In the genomic region with DNA sequence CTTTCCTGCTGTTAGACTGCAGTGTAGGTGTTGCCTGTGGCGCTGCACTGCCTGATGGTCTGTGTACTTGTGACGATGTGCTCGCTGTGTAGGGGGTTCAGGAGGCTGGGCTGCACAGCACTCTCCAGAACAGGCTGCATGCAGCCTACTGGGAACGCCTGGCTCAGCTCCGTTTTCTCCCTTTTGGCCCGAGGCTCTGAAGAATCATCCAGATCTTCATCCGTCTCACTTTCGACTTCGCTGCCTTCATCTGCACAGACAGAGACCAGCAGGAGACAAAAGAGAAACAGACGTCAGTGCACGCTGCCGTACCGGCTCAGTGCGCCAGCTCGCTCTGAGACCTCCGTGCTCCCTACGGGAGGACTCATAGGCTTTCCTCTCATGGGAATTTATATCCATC, we compare ENCODE assay signal across 15 mouse cellular contexts.
DNase-seq lines count a peak whose midpoint lies in the region; ATAC-seq and TF ChIP-seq lines count a peak whose summit lies in the region.
"Had no signal": no experiment of that assay in that cellular context is flagged by ENCODE, and none has a peak within 500 bp of the region (broad histone marks: within the 10 kb centered on the region; RNA-seq: fewer than 3 reads in every experiment).

No protein-coding gene starts in this region.

- no peak for DNase-seq in hindbrain, embryonic 11.5 days (ENCODE audit: low spot score)
- peak; percentile 9 for DNase-seq in ZHBTc4 (ENCODE audit: low read depth, low spot score)
- DNase-seq in c-Kit-positive CD71-positive TER-119-positive erythroid progenitor cells, embryonic 14.5 days (ENCODE audit: low spot score), result no peak
- no peak for DNase-seq in adipocyte (ENCODE audit: low spot score)
- DNase-seq in kidney, postnatal 36 days, result no peak
- DNase-seq: adrenal gland, adult 2 months; gastrocnemius, postnatal 14 days; kidney, postnatal 10 days had no signal

- H3K4me1 ChIP-seq in hindbrain, embryonic 12.5 days, result no peaks in the 10 kb centered on the region
- H3K4me1 ChIP-seq in hindbrain, embryonic 11.5 days (replicated peaks; ENCODE audit: control insufficient read depth, insufficient read depth, low read length), result no peaks in the 10 kb centered on the region
- H3K4me1 ChIP-seq in cortical plate, adult 2 months (ENCODE audit: control insufficient read depth, insufficient read depth, low read length), result no peaks in the 10 kb centered on the region
- no peaks in the 10 kb centered on the region for H3K4me1 ChIP-seq in midbrain, embryonic 15.5 days
- H3K4me1 ChIP-seq: heart, embryonic 15.5 days; limb, embryonic 15.5 days; midbrain, embryonic 12.5 days had no signal

- peak; percentile 41; the same call in 1 of the 2 replicates for TF ChIP-seq POLR2A in cortical plate, adult 2 months (IDR thresholded peaks at IDR 0.05; ENCODE audit: extremely low read depth, insufficient read depth, low read length)

- no peak overlapping the region for H3K9ac ChIP-seq in hindbrain, embryonic 12.5 days
- no peak overlapping the region for H3K9ac ChIP-seq in hindbrain, embryonic 11.5 days (ENCODE audit: low read depth, low read length)
- H3K9ac ChIP-seq in midbrain, embryonic 15.5 days, result no peak overlapping the region
- H3K9ac ChIP-seq: heart, embryonic 15.5 days; limb, embryonic 15.5 days; midbrain, embryonic 12.5 days had no signal

- peak overlapping the region; percentile 40; the same call in 1 of the 2 replicates for H3K27ac ChIP-seq in hindbrain, embryonic 12.5 days
- no peak overlapping the region for H3K27ac ChIP-seq in hindbrain, embryonic 11.5 days (ENCODE audit: low read depth, low read length)
- no peak overlapping the region for H3K27ac ChIP-seq in cortical plate, adult 2 months (ENCODE audit: insufficient read depth, low read length)
- H3K27ac ChIP-seq in midbrain, embryonic 15.5 days, result peak overlapping the region; percentile 25
- H3K27ac ChIP-seq: heart, embryonic 15.5 days; limb, embryonic 15.5 days; midbrain, embryonic 12.5 days had no signal

- H3K4me2 ChIP-seq in hindbrain, embryonic 12.5 days (replicated peaks), result no peak overlapping the region
- no peak overlapping the region for H3K4me2 ChIP-seq in hindbrain, embryonic 11.5 days (replicated peaks; ENCODE audit: low read depth, low read length)
- H3K4me2 ChIP-seq in midbrain, embryonic 15.5 days, result no peak overlapping the region
- H3K4me2 ChIP-seq: heart, embryonic 15.5 days; limb, embryonic 15.5 days; midbrain, embryonic 12.5 days had no signal

- H3K4me3 ChIP-seq in hindbrain, embryonic 12.5 days, result no peak overlapping the region
- no peak overlapping the region for H3K4me3 ChIP-seq in hindbrain, embryonic 11.5 days (ENCODE audit: low read depth, low read length)
- H3K4me3 ChIP-seq in cortical plate, adult 2 months (ENCODE audit: insufficient read depth, low read length), result peak overlapping the region; percentile 4; the same call in 1 of the 2 replicates
- H3K4me3 ChIP-seq in midbrain, embryonic 15.5 days, result no peak overlapping the region
- H3K4me3 ChIP-seq: heart, embryonic 15.5 days; limb, embryonic 15.5 days; midbrain, embryonic 12.5 days had no signal

- peaks cover 18% of the 10 kb centered on the region for H3K36me3 ChIP-seq in hindbrain, embryonic 12.5 days
- H3K36me3 ChIP-seq in hindbrain, embryonic 11.5 days (ENCODE audit: control insufficient read depth, insufficient read depth, low read length), result no peaks in the 10 kb centered on the region
- H3K36me3 ChIP-seq in midbrain, embryonic 15.5 days (replicated peaks), result 0 out of 2 replicates have a peak, but pooled peaks cover 2% of the 10 kb centered on the region

- ATAC-seq in hindbrain, embryonic 12.5 days (ENCODE audit: low FRiP score), result no peak
- ATAC-seq in hindbrain, embryonic 11.5 days (ENCODE audit: low FRiP score), result no peak
- peak; percentile 77 for ATAC-seq in midbrain, embryonic 15.5 days (replicated peaks)
- ATAC-seq: lung, postnatal 0 days had no signal

- no peaks in the 10 kb centered on the region for H3K9me3 ChIP-seq in hindbrain, embryonic 12.5 days (replicated peaks)
- H3K9me3 ChIP-seq in hindbrain, embryonic 11.5 days (ENCODE audit: control insufficient read depth, low read length), result no peaks in the 10 kb centered on the region
- H3K9me3 ChIP-seq in midbrain, embryonic 15.5 days, result no peaks in the 10 kb centered on the region
- H3K9me3 ChIP-seq: heart, embryonic 15.5 days; limb, embryonic 15.5 days; midbrain, embryonic 12.5 days had no signal

- WGBS in hindbrain, embryonic 12.5 days, result 72% methylated on average over 17 of the region's 17 CpGs
- WGBS in hindbrain, embryonic 11.5 days, result 80% methylated on average over 17 of the region's 17 CpGs
- 65% methylated on average over 17 of the region's 17 CpGs for WGBS in midbrain, embryonic 15.5 days

- no peaks in the 10 kb centered on the region for H3K27me3 ChIP-seq in hindbrain, embryonic 12.5 days
- H3K27me3 ChIP-seq in hindbrain, embryonic 11.5 days (ENCODE audit: control insufficient read depth, insufficient read depth, low read length), result no peaks in the 10 kb centered on the region
- no peaks in the 10 kb centered on the region for H3K27me3 ChIP-seq in midbrain, embryonic 15.5 days (replicated peaks)
- H3K27me3 ChIP-seq: heart, embryonic 15.5 days; limb, embryonic 15.5 days; midbrain, embryonic 12.5 days had no signal

- TF ChIP-seq CTCF in cortical plate, adult 2 months (IDR thresholded peaks at IDR 0.05; ENCODE audit: extremely low read depth, insufficient read depth, low read length), result no peak

Comparison
In these comparisons a context has a peak if more than half of its experiments do, and no peak if none do; other contexts are left out.
1. H3K27ac ChIP-seq: peak in hindbrain, embryonic 12.5 days (single experiment) and midbrain, embryonic 15.5 days (single experiment); none in hindbrain, embryonic 11.5 days (single experiment) and cortical plate, adult 2 months (single experiment).